Mouse (Mus musculus) limb, embryonic 13.5 days (tissue): Measurements from ENCODE around the gene Gpr108. TPM values are rescaled to one million over a fixed set of nuclear protein-coding genes. Genes with fewer than 3 reads are reported as not detected.

Experiments used
- ATAC-seq: fragments of 200-750 bp; cut with Nextera tagmentation; 2 replicates; pipeline ENCODE4 v1.8.0; 2017; ENCODE audit warnings: low read depth, moderate number of reproducible peaks, moderate TSS enrichment; ENCODE audit not compliant: low FRiP score
- H3K27ac ChIP-seq: fragments of 300-500 bp; sonication (generic); 2 replicates; pipeline ENCODE4 v1.5.1; 2015; ENCODE audit warnings: inconsistent platforms, mild to moderate bottlenecking, moderate library complexity
- H3K27me3 ChIP-seq: fragments of 300-500 bp; sonication (generic); 2 replicates; pipeline ENCODE4 v1.6.1; 2015; ENCODE audit warnings: mild to moderate bottlenecking, inconsistent platforms
- H3K36me3 ChIP-seq: fragments of 300-500 bp; sonication (generic); 2 replicates; pipeline ENCODE4 v1.6.1; 2015; ENCODE audit warnings: inconsistent platforms, mild to moderate bottlenecking, moderate library complexity
- H3K4me1 ChIP-seq: fragments of 300-500 bp; sonication (generic); 2 replicates; pipeline ENCODE4 v1.6.1; 2015; ENCODE audit warnings: inconsistent platforms
- H3K4me2 ChIP-seq: fragments of 300-500 bp; sonication (generic); replicated peaks from 2 replicates; pipeline ENCODE4 v1.6.1; 2015; ENCODE audit warnings: inconsistent platforms, mild to moderate bottlenecking, moderate library complexity
- H3K4me3 ChIP-seq: fragments of 300-500 bp; sonication (generic); 2 replicates; pipeline ENCODE4 v1.5.1; 2015; ENCODE audit warnings: moderate library complexity, mild to moderate bottlenecking, inconsistent platforms
- H3K9ac ChIP-seq: fragments of 300-500 bp; sonication (generic); 2 replicates; pipeline ENCODE4 v1.6.1; 2015; ENCODE audit warnings: mild to moderate bottlenecking, inconsistent platforms
- H3K9me3 ChIP-seq: fragments of 300-500 bp; sonication (generic); 2 replicates; pipeline ENCODE4 v1.6.1; 2016; ENCODE audit warnings: inconsistent platforms
- WGBS: fragments of 180-500 bp; shearing (Covaris S2); methylation state at CpG from one replicate; pipeline ENCODE4 v1.1.7; 2015; 5-methylcytosine and 5-hydroxymethylcytosine counted together
- polyA plus RNA-seq: library from polyadenylated mRNA; unstranded; fragments of >200 nt; fragmentation: Nextera tagmentation; extraction: Ambion mirVana; gene quantifications from 2 replicates; pipeline ENCODE4 v1.2.1, GENCODE M21; 2015

Gpr108 gene
- polyA plus RNA-seq, 1 experiment from 2014 or later, result 34.5 TPM

GRCm38 (mm10) chr17:57264972-57265945 is 17.0 kb upstream of the Gpr108 start:
- WGBS, result 25% methylated on average over 22 of the region's 22 CpGs
- Histone ChIP-seq H3K27ac (no peak overlapping the region), H3K27me3 (no peaks in the 10 kb centered on the region), H3K4me2 (peak overlapping the region; percentile 49), H3K9ac (0 out of 2 replicates have a peak overlapping the region, but pooled peaks have one; percentile 31), H3K4me3 (peak overlapping the region; percentile 11), H3K36me3 (peaks cover 39% of the 10 kb centered on the region), H3K9me3 (no peaks in the 10 kb centered on the region), H3K4me1 (peaks cover 4% of the 10 kb centered on the region; the same call in 1 of the 2 replicates)
- peak; percentile 72 for ATAC-seq

- no peak for ATAC-seq
- Histone ChIP-seq H3K27me3 (no peaks in the 10 kb centered on the region), H3K27ac (no peak overlapping the region), H3K4me1 (peaks cover 4% of the 10 kb centered on the region; the same call in 1 of the 2 replicates), H3K36me3 (peaks cover 50% of the 10 kb centered on the region), H3K9ac (no peak overlapping the region), H3K9me3 (no peaks in the 10 kb centered on the region), H3K4me2 (no peak overlapping the region), H3K4me3 (no peak overlapping the region)
- WGBS, result 76% methylated on average over 2 of the region's 2 CpGs
Measured at GRCm38 (mm10) chr17:57264164-57264563, 15.9 kb upstream of the Gpr108 start.

- WGBS, result 91% methylated on average over 17 of the region's 17 CpGs
- H3K9me3 ChIP-seq, result no peaks in the 10 kb centered on the region
- no peaks in the 10 kb centered on the region for H3K27me3 ChIP-seq
- H3K9ac ChIP-seq, result no peak overlapping the region
- no peak overlapping the region for H3K4me2 ChIP-seq
- H3K4me1 ChIP-seq, result peaks cover 4% of the 10 kb centered on the region; the same call in 1 of the 2 replicates
- H3K36me3 ChIP-seq, result peaks cover 61% of the 10 kb centered on the region
- no peak for ATAC-seq
- H3K27ac ChIP-seq, result no peak overlapping the region
- H3K4me3 ChIP-seq, result no peak overlapping the region
Measured at GRCm38 (mm10) chr17:57262901-57263550, 14.8 kb upstream of the Gpr108 start.

- WGBS, result 14% methylated on average over 1 of the region's 1 CpGs
- Histone ChIP-seq H3K4me3 (no peak overlapping the region), H3K27ac (no peak overlapping the region), H3K9me3 (no peaks in the 10 kb centered on the region), H3K36me3 (peaks cover 72% of the 10 kb centered on the region), H3K9ac (no peak overlapping the region), H3K27me3 (no peaks in the 10 kb centered on the region), H3K4me2 (no peak overlapping the region), H3K4me1 (peaks cover 4% of the 10 kb centered on the region; the same call in 1 of the 2 replicates)
- ATAC-seq, result no peak
Measured at GRCm38 (mm10) chr17:57261796-57262195, 13.6 kb upstream of the Gpr108 start.

GRCm38 (mm10) chr17:57261286-57261685 is 13.0 kb upstream of the Gpr108 start:
- 97% methylated on average over 4 of the region's 4 CpGs for WGBS
- H3K4me1 ChIP-seq, result peaks cover 4% of the 10 kb centered on the region; the same call in 1 of the 2 replicates
- no peaks in the 10 kb centered on the region for H3K27me3 ChIP-seq
- no peak overlapping the region for H3K27ac ChIP-seq
- no peak for ATAC-seq
- H3K9me3 ChIP-seq, result no peaks in the 10 kb centered on the region
- no peak overlapping the region for H3K4me3 ChIP-seq
- no peak overlapping the region for H3K9ac ChIP-seq
- H3K4me2 ChIP-seq, result no peak overlapping the region
- H3K36me3 ChIP-seq, result peaks cover 77% of the 10 kb centered on the region

GRCm38 (mm10) chr17:57260351-57260750 is 12.1 kb upstream of the Gpr108 start:
- Histone ChIP-seq H3K4me1 (no peaks in the 10 kb centered on the region; the same call in 1 of the 2 replicates), H3K9ac (no peak overlapping the region), H3K27ac (no peak overlapping the region), H3K4me2 (no peak overlapping the region), H3K4me3 (no peak overlapping the region), H3K27me3 (no peaks in the 10 kb centered on the region), H3K9me3 (no peaks in the 10 kb centered on the region), H3K36me3 (peaks cover 86% of the 10 kb centered on the region)
- ATAC-seq, result no peak
- 89% methylated on average over 9 of the region's 9 CpGs for WGBS

- ATAC-seq, result no peak
- Histone ChIP-seq H3K9ac (no peak overlapping the region), H3K36me3 (peaks cover 92% of the 10 kb centered on the region), H3K4me3 (no peak overlapping the region), H3K4me2 (no peak overlapping the region), H3K4me1 (no peaks in the 10 kb centered on the region), H3K9me3 (no peaks in the 10 kb centered on the region), H3K27me3 (no peaks in the 10 kb centered on the region), H3K27ac (no peak overlapping the region)
- 90% methylated on average over 8 of the region's 8 CpGs for WGBS
Measured at GRCm38 (mm10) chr17:57259742-57260141, 11.5 kb upstream of the Gpr108 start.

- no peak for ATAC-seq
- Histone ChIP-seq H3K4me1 (no peaks in the 10 kb centered on the region), H3K4me2 (no peak overlapping the region), H3K9me3 (no peaks in the 10 kb centered on the region), H3K4me3 (no peak overlapping the region), H3K27me3 (no peaks in the 10 kb centered on the region), H3K36me3 (peaks cover 98% of the 10 kb centered on the region), H3K9ac (no peak overlapping the region), H3K27ac (no peak overlapping the region)
- WGBS, result over 99% methylated on average over 3 of the region's 3 CpGs
Measured at GRCm38 (mm10) chr17:57258191-57258590, 9.9 kb upstream of the Gpr108 start.

- H3K36me3 ChIP-seq, result peaks cover 89% of the 10 kb centered on the region
- ATAC-seq, result no peak
- WGBS, result 94% methylated on average over 22 of the region's 22 CpGs
Measured at GRCm38 (mm10) chr17:57256921-57257485, 8.8 kb upstream of the Gpr108 start.

GRCm38 (mm10) chr17:57255354-57255753 is 7.1 kb upstream of the Gpr108 start:
- peaks cover 10% of the 10 kb centered on the region for H3K4me1 ChIP-seq
- H3K4me2 ChIP-seq, result no peak overlapping the region
- no peak overlapping the region for H3K27ac ChIP-seq
- no peak overlapping the region for H3K9ac ChIP-seq
- H3K27me3 ChIP-seq, result no peaks in the 10 kb centered on the region
- H3K36me3 ChIP-seq, result peaks cover 73% of the 10 kb centered on the region
- no peak overlapping the region for H3K4me3 ChIP-seq
- ATAC-seq, result no peak
- 93% methylated on average over 14 of the region's 14 CpGs for WGBS
- no peaks in the 10 kb centered on the region for H3K9me3 ChIP-seq

More at GRCm38 (mm10) chr17:57256921-57257485, 8.8 kb upstream of the Gpr108 start:
- no peak overlapping the region for H3K4me2 ChIP-seq
- H3K27ac ChIP-seq, result no peak overlapping the region
- no peaks in the 10 kb centered on the region for H3K27me3 ChIP-seq
- H3K4me1 ChIP-seq, result no peaks in the 10 kb centered on the region
- H3K4me3 ChIP-seq, result no peak overlapping the region
- no peaks in the 10 kb centered on the region for H3K9me3 ChIP-seq
- H3K9ac ChIP-seq, result no peak overlapping the region

- no peak overlapping the region for H3K9ac ChIP-seq
- H3K4me1 ChIP-seq, result peaks cover 21% of the 10 kb centered on the region
- H3K9me3 ChIP-seq, result no peaks in the 10 kb centered on the region
- no peak overlapping the region for H3K4me2 ChIP-seq
- ATAC-seq, result no peak
- H3K4me3 ChIP-seq, result no peak overlapping the region
- 75% methylated on average over 6 of the region's 6 CpGs for WGBS
- H3K27me3 ChIP-seq, result no peaks in the 10 kb centered on the region
- H3K36me3 ChIP-seq, result peaks cover 52% of the 10 kb centered on the region
- no peak overlapping the region for H3K27ac ChIP-seq
Measured at GRCm38 (mm10) chr17:57253306-57253705, 5.1 kb upstream of the Gpr108 start.

GRCm38 (mm10) chr17:57251431-57251830 is 3.2 kb upstream of the Gpr108 start:
- WGBS, result 85% methylated on average over 3 of the region's 3 CpGs
- Histone ChIP-seq H3K27me3 (no peaks in the 10 kb centered on the region), H3K9ac (0 out of 2 replicates have a peak overlapping the region, but pooled peaks have one; percentile 77), H3K27ac (no peak overlapping the region), H3K36me3 (peaks cover 35% of the 10 kb centered on the region), H3K4me3 (no peak overlapping the region), H3K4me2 (peak overlapping the region; percentile 98), H3K9me3 (no peaks in the 10 kb centered on the region), H3K4me1 (peaks cover 24% of the 10 kb centered on the region)
- ATAC-seq, result no peak
